Mouse (Mus musculus) ovary, adult 10 weeks (tissue): ENCODE results near the gene Bik. TPM values are rescaled to one million over a fixed set of nuclear protein-coding genes. Genes with fewer than 3 reads are reported as not detected.

Experiments
- polyA plus RNA-seq: library from polyadenylated mRNA; stranded (reverse); fragments of 350-450 nt; fragmentation: Illumina TruSeq; extraction: RNeasy Lipid Tissue Mini Kit (QIAGEN cat#74804); gene quantifications from one replicate; pipeline ENCODE4 v1.2.3, GENCODE M21; 2014

Bik gene
- polyA plus RNA-seq = not detected

DNA sequence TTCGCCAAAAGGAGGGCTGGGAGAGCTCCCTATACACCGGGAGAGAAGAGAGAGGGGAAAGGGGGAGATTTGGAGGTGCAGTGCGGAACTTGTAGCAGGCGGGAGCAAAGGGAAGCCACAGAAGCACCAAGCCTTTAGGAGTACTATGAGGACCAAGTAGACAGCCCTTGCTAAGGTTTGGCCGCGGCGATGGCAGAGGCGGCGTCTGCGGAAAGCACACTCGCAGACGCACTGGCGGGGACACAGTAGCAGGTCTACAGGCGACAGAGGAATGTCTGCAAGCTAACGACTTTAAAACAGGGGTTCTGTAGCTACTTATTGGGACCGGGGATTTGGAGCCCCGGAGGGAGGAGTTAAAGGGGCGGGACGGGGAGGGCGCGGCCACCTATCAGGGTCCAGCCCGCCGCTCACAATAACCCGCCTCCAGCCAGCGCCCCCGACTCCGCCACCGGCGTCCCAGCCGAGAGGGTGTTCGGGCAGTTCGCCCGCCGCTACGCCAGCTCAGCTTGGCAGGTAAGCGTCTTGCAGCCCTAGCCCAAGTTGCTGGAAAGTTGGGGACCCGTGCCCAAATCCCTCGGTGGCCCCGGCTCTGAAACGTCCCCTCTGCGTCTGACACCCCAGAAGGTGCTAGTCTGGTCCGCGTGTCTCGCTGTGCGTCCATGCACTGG, at the start of gene Bik:
Bik (plus strand) TSS at position 439 of the 668 bp plus-strand sequence.

DNA sequence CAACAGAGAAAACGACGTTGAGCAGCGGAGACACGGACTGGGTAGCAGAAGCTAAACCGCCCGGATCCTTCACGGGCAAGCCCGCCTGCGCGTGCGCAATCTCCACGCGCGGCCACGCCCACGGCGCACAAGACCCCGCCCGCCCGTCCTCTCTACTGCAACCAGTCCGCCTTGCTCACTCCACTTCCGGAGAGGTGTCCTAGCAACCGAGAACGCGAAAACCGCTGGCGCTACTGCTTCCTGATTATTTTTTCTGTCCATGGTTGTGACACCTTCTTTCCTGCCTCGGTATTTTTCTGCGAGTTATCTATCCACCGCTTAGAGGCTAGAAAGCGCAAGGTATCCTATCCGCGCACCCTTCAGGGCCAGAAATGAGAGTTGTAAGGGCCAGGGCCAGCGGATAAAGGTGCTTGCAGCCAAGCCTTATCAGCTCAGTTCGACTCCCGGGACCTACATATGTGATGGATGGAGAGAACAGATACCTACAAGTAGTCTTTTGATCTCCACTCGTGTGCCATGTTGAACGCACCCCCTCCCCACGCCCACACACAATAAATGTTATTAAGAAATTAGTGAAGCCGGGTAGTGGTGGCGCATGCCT, 15.8 kb upstream of the Bik start, which contains the start of gene Ttll1:
Ttll1 (minus strand) TSS at position 89 of the 601 bp plus-strand sequence.

DNA sequence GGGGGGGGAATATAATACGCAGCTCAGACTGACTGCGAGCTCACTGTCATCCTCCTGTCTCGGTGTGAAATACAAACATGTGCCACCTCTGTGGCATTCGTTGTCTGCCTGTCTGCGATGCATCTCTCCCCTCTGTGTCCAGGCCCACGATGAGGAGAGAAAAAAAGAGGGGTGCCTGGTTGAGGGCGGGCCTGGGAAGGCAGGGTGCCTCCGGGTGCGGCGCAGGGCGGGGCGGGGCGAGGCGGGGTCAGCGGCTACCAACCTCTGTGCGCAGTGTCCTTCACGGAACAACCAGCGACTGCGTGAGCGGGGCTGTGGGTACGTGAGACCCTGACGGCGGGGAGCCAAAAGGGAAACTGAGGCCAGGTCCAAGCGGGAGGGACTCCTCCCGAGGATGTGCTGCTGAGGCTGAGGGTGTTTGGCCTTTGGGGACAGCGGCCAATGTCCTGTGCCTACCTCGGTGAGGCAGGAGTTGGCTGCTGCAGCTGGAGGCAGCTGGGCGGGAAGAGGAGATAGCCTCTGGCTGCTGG, 36.7 kb downstream of the Bik start, which contains the start of the genes Tspo and Mcat:
Tspo (plus strand) TSS at position 266 of the 530 bp plus-strand sequence.
Mcat (minus strand) TSS at position 461 of the 530 bp plus-strand sequence.

Other genes with a start within 250 kb of the Bik start
- 17.6 TPM for gene Arfgap3, start 176.6 kb upstream of the Bik start, polyA plus RNA-seq
- 32.6 TPM for gene Pacsin2, start 62.3 kb upstream of the Bik start, polyA plus RNA-seq
- 5.6 TPM for gene Ttll1, start 16.0 kb upstream of the Bik start, polyA plus RNA-seq
- 1.6 TPM for gene Tspo, start 36.7 kb downstream of the Bik start, polyA plus RNA-seq
- gene Mcat, start 36.9 kb downstream of the Bik start, polyA plus RNA-seq = 0.77 TPM
- 1.1 TPM for gene Ttll12, start 68.3 kb downstream of the Bik start, polyA plus RNA-seq
- 1.2 TPM for gene Scube1, start 198.2 kb downstream of the Bik start, polyA plus RNA-seq